Mouse (Mus musculus) liver, embryonic 14.5 days (tissue): Measurements from ENCODE around the gene Chchd3. TPM values are rescaled to one million over a fixed set of nuclear protein-coding genes. Genes with fewer than 3 reads are reported as not detected.

Experiments used
- ATAC-seq: fragments of 200-750 bp; cut with Nextera tagmentation; 2 replicates; pipeline ENCODE4 v1.8.0; 2017; ENCODE audit warnings: moderate number of reproducible peaks, mild to moderate bottlenecking, moderate library complexity; ENCODE audit not compliant: insufficient read depth
- DNase-seq, 3 experiments: peaks; one replicate each; pipeline ENCODE4 v3.0.0-alpha.2; 2012 to 2013; ENCODE audit warnings: low read depth in 3 of 3, low spot score in 3 of 3
- H3K27ac ChIP-seq: fragments of 300-500 bp; sonication (generic); 2 replicates; pipeline ENCODE4 v1.5.1; 2014; ENCODE audit warnings: moderate library complexity, mild to moderate bottlenecking, control low read depth, inconsistent platforms
- H3K27me3 ChIP-seq: fragments of 300-500 bp; sonication (generic); 2 replicates; pipeline ENCODE4 v1.6.1; 2014; ENCODE audit warnings: mild to moderate bottlenecking, low read length, moderate library complexity; ENCODE audit not compliant: control insufficient read depth, insufficient read depth
- H3K36me3 ChIP-seq: fragments of 300-500 bp; sonication (generic); replicated peaks from 2 replicates; pipeline ENCODE4 v1.6.1; 2014; ENCODE audit warnings: low read depth; ENCODE audit not compliant: control insufficient read depth, insufficient read depth
- H3K4me1 ChIP-seq, 2 experiments: fragments of 200-500 bp in 1 of 2; fragments of 300-500 bp in 1 of 2; sonication (generic) in 1 of 2; replicated peaks; 2 replicates each; pipeline ENCODE4 v1.6.1; 2012 to 2014; ENCODE audit warnings: antibody characterized with exemption in 1 of 2, inconsistent platforms in 1 of 2, low read length in 1 of 2; ENCODE audit not compliant: control insufficient read depth in 2 of 2, insufficient read depth in 2 of 2
- H3K4me2 ChIP-seq: fragments of 300-500 bp; sonication (generic); 2 replicates; pipeline ENCODE4 v1.6.1; 2014; ENCODE audit warnings: low read depth, mild to moderate bottlenecking, control low read depth, moderate library complexity
- H3K4me3 ChIP-seq, 2 experiments: fragments of 200-500 bp in 1 of 2; fragments of 300-500 bp in 1 of 2; sonication (generic) in 1 of 2; 2 replicates each; pipeline ENCODE4 v1.5.1; 2012 to 2014; ENCODE audit warnings: low read depth in 2 of 2, low read length in 2 of 2, mild to moderate bottlenecking in 2 of 2, control low read depth in 1 of 2, inconsistent platforms in 1 of 2, moderate library complexity in 1 of 2; ENCODE audit not compliant: insufficient read depth in 1 of 2
- H3K9ac ChIP-seq: fragments of 300-500 bp; sonication (generic); replicated peaks from 2 replicates; pipeline ENCODE4 v1.6.1; 2014; ENCODE audit warnings: mild to moderate bottlenecking, control low read depth, moderate library complexity
- H3K9me3 ChIP-seq: fragments of 300-500 bp; sonication (generic); 2 replicates; pipeline ENCODE4 v1.6.1; 2016; ENCODE audit warnings: low read length, mixed read lengths; ENCODE audit not compliant: control insufficient read depth
- CTCF ChIP-seq: IDR thresholded peaks from 2 replicates; pipeline ENCODE4 v1.5.1; 2016; ENCODE audit warnings: antibody characterized with exemption, low read depth, control low read depth
- EP300 ChIP-seq: IDR thresholded peaks from 2 replicates; pipeline ENCODE4 v1.6.1; 2016; ENCODE audit warnings: antibody characterized with exemption, low read depth
- WGBS: fragments of 180-500 bp; shearing (Covaris S2); extraction: QIAGEN DNeasy Blood & Tissue Kit; methylation state at CpG from one replicate; pipeline ENCODE4 v1.1.7; 2014; ENCODE audit not compliant: insufficient replicate concordance; 5-methylcytosine and 5-hydroxymethylcytosine counted together
- polyA plus RNA-seq, 2 experiments: library from polyadenylated mRNA; depleted of rRNA in 1 of 2; stranded (reverse) in 1 of 2; unstranded in 1 of 2; fragments of >200 nt; fragmentation: Nextera tagmentation in 1 of 2; extraction: Ambion mirVana in 1 of 2; gene quantifications; 2 replicates each; pipeline versions ENCODE4 v1.2.1 to v1.2.3; 2012 to 2014

Gene Chchd3
- polyA plus RNA-seq, 2 experiments: 43.9 to 76.5 TPM

- Histone ChIP-seq H3K9me3 (no peaks in the 10 kb centered on the region), H3K4me1 (peaks cover 0 to 5% of the 10 kb centered on the region in 2 experiments; a peak in 2 of 4 replicates), H3K9ac (no peak overlapping the region), H3K4me2 (no peak overlapping the region), H3K27ac (no peak overlapping the region), H3K4me3 (no peak overlapping the region), H3K36me3 (no peaks in the 10 kb centered on the region), H3K27me3 (no peaks in the 10 kb centered on the region)
- ATAC-seq (no peak), DNase-seq (no peak)
- TF ChIP-seq EP300 (no peak), CTCF (no peak)
- 57% methylated on average over 11 of the region's 11 CpGs for WGBS
These were observed 119.8 kb downstream of the Chchd3 start for GRCm38 (mm10) chr6:32940299-32940698.

GRCm38 (mm10) chr6:32937643-32938042 is 122.4 kb downstream of the Chchd3 start:
- no peaks in the 10 kb centered on the region for H3K27me3 ChIP-seq
- no peaks in the 10 kb centered on the region for H3K36me3 ChIP-seq
- H3K9me3 ChIP-seq: no peaks in the 10 kb centered on the region
- H3K4me3 ChIP-seq: no peak overlapping the region
- H3K9ac ChIP-seq: no peak overlapping the region
- no peak overlapping the region for H3K27ac ChIP-seq
- ATAC-seq (0 out of 2 replicates have a peak, but pooled peaks have one; percentile 41), DNase-seq (peak in 2 of 3 experiments; percentile 3 to 16)
- TF ChIP-seq CTCF (no peak), EP300 (0 out of 2 replicates have a peak, but pooled peaks have one; percentile 17)
- H3K4me2 ChIP-seq: no peak overlapping the region
- WGBS: 17% methylated on average over 1 of the region's 1 CpGs
- H3K4me1 ChIP-seq: peaks cover 0 to 5% of the 10 kb centered on the region in 2 experiments; a peak in 2 of 4 replicates

GRCm38 (mm10) chr6:32936794-32937193 is 123.3 kb downstream of the Chchd3 start:
- no peak overlapping the region for H3K9ac ChIP-seq
- WGBS: 89% methylated on average over 3 of the region's 3 CpGs
- no peaks in the 10 kb centered on the region for H3K27me3 ChIP-seq
- H3K4me3 ChIP-seq: no peak overlapping the region
- no peak for ATAC-seq
- no peak for TF ChIP-seq EP300
- no peak for TF ChIP-seq CTCF
- no peak for DNase-seq
- no peaks in the 10 kb centered on the region for H3K36me3 ChIP-seq
- no peak overlapping the region for H3K4me2 ChIP-seq
- H3K9me3 ChIP-seq: no peaks in the 10 kb centered on the region
- H3K4me1 ChIP-seq: peaks cover 0 to 6% of the 10 kb centered on the region in 2 experiments; a peak in 2 of 4 replicates
- H3K27ac ChIP-seq: no peak overlapping the region

GRCm38 (mm10) chr6:32936365-32936764 is 123.7 kb downstream of the Chchd3 start:
- Histone ChIP-seq H3K9me3 (no peaks in the 10 kb centered on the region), H3K4me1 (peaks cover 0 to 7% of the 10 kb centered on the region in 2 experiments; a peak in 2 of 4 replicates), H3K27ac (no peak overlapping the region), H3K4me2 (no peak overlapping the region), H3K9ac (no peak overlapping the region), H3K4me3 (no peak overlapping the region), H3K36me3 (no peaks in the 10 kb centered on the region), H3K27me3 (no peaks in the 10 kb centered on the region)
- no peak for DNase-seq
- 61% methylated on average over 2 of the region's 2 CpGs for WGBS
- ATAC-seq: no peak
- no peak for TF ChIP-seq EP300
- TF ChIP-seq CTCF: no peak

GRCm38 (mm10) chr6:32935576-32935975 is 124.5 kb downstream of the Chchd3 start:
- no peaks in the 10 kb centered on the region for H3K9me3 ChIP-seq
- DNase-seq (no peak), ATAC-seq (no peak)
- no peaks in the 10 kb centered on the region for H3K27me3 ChIP-seq
- peaks cover 2 to 7% of the 10 kb centered on the region in 2 experiments; a peak in 3 of 4 replicates for H3K4me1 ChIP-seq
- no peak for TF ChIP-seq CTCF
- no peak for TF ChIP-seq EP300
- no peak overlapping the region for H3K9ac ChIP-seq
- H3K36me3 ChIP-seq: no peaks in the 10 kb centered on the region
- H3K4me3 ChIP-seq: no peak overlapping the region
- H3K27ac ChIP-seq: no peak overlapping the region
- WGBS: 71% methylated on average over 5 of the region's 5 CpGs
- no peak overlapping the region for H3K4me2 ChIP-seq
